Mouse (Mus musculus) olfactory bulb, adult 2 months (tissue): Measurements from ENCODE around the gene Tomm20. TPM values are rescaled to one million over a fixed set of nuclear protein-coding genes. Genes with fewer than 3 reads are reported as not detected.
"Not testable (repeated sequence)": the region's sequence is repeated elsewhere in the genome, so short reads cannot be mapped to it uniquely, and the experiment has no call there.

Experiments
- H3K27ac ChIP-seq: fragments of 200-500 bp; 2 replicates; pipeline ENCODE4 v1.5.1; 2012; ENCODE audit warnings: low read depth, low read length; ENCODE audit not compliant: insufficient read depth
- H3K4me1 ChIP-seq: fragments of 200-500 bp; 2 replicates; pipeline ENCODE4 v1.6.1; 2012; ENCODE audit warnings: low read length; ENCODE audit not compliant: control insufficient read depth, insufficient read depth
- H3K4me3 ChIP-seq: fragments of 200-500 bp; 2 replicates; pipeline ENCODE4 v1.5.1; 2012; ENCODE audit warnings: mild to moderate bottlenecking, low read depth, low read length, moderate library complexity; ENCODE audit not compliant: insufficient read depth
- CTCF ChIP-seq: fragments of 200-500 bp; IDR thresholded peaks from 2 replicates; pipeline ENCODE4 v1.5.1; 2012; ENCODE audit warnings: low read depth, mild to moderate bottlenecking, low read length, moderate library complexity; ENCODE audit not compliant: insufficient read depth
- POLR2A ChIP-seq: fragments of 200-500 bp; IDR thresholded peaks from 2 replicates; pipeline ENCODE4 v1.6.1; 2012; ENCODE audit warnings: mild to moderate bottlenecking, low read depth, low read length, moderate library complexity; ENCODE audit not compliant: insufficient read depth
- WGBS: fragments of 180-500 bp; shearing (Covaris S2); methylation state at CpG from one replicate; pipeline ENCODE4 v1.1.7; 2018; 5-methylcytosine and 5-hydroxymethylcytosine counted together
- polyA plus RNA-seq: library from polyadenylated mRNA; stranded (reverse); fragments of >200 nt; gene quantifications from 2 replicates; pipeline ENCODE4 v1.2.4, GENCODE M21; 2012; ENCODE audit warnings: low replicate concordance; ENCODE audit not compliant: missing spikeins, insufficient read depth, insufficient read length

Gene Tomm20
- polyA plus RNA-seq, 1 experiment: 518 TPM

DNA sequence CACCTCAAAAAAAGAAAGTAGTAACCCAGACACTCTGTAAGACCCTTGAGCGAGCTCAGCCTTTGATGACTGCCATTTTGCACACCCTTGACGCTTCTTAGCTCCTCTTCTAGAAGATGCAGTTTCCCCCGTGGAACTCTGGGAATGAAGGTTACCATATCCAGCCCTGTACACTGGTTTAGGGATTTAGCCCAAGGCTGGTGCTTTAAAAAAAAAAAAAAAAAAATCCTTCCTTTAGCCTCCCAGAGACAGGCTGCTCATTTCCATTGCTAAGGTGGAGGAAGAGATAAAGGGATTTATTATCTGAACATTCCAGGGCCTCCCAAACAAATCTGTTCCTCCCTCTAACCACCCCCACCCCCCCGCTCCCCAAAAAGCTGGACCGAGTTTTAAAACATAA lies 61.9 kb downstream of the Tomm20 start:
- WGBS: 66% methylated on average over 5 of the region's 5 CpGs
- H3K4me1 ChIP-seq: peaks cover 17% of the 10 kb centered on the region
- no peak for TF ChIP-seq CTCF
- TF ChIP-seq POLR2A: no peak
- no peak overlapping the region for H3K4me3 ChIP-seq
- H3K27ac ChIP-seq: no peak overlapping the region

DNA sequence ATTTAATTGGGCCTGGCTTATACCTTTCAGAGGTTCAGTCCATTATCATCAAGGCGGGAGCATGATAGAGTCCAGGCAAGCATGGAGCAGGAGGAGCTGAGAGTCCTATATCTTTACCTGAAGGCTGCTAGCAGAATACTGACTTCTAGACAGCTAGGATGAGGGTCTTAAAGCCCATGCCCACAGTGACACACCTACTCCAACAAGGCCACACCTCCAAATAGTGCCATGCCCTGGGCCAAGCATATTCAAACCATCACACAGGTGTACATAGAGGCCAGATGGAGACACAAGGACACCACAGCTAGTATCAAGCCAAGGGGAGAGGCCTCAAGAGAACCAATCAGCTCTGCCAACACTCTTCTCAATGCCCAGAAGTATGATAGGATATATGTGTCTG lies 63.1 kb downstream of the Tomm20 start:
- H3K4me1 ChIP-seq: peaks cover 17% of the 10 kb centered on the region
- H3K4me3 ChIP-seq, H3K27ac ChIP-seq: not testable (repeated sequence)
- WGBS: 100% methylated on average over 1 of the region's 1 CpGs

DNA sequence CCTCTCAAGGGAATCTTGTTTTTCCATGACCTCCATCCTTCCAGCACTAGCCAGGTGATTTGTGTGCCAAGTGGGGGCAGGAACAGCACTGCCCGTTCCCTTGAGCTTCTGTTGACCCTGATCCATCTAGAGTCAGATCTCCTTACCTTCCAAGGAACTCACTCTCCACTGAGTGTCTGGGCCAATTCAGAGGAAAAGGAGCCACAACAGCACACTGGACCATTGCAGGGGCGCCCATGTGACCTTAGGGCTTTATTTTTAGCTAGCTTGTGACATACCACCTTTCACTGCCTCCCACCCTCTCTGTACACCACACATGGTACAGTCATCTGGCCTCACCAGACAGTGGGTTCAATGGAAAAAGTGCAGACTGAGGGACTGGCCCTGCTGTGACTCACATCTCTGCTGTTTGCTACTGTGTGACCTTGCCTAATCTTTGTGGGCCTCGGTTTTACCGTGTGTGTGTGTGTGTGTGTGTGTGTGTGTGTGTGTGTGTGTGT lies 64.0 kb downstream of the Tomm20 start:
- peaks cover 16% of the 10 kb centered on the region for H3K4me1 ChIP-seq
- H3K4me3 ChIP-seq: no peak overlapping the region
- H3K27ac ChIP-seq: no peak overlapping the region
- 75% methylated on average over 4 of the region's 4 CpGs for WGBS
- no peak for TF ChIP-seq POLR2A
- no peak for TF ChIP-seq CTCF

Other genes with a start within 250 kb of the Tomm20 start
- gene Rbm34, start 25.2 kb upstream of the Tomm20 start, polyA plus RNA-seq: not detected in 2 replicates
- gene Pard3, start 118.0 kb upstream of the Tomm20 start, polyA plus RNA-seq: not detected in 2 replicates